ENCODE assay signal across 26 mouse cellular contexts in genomic region chr5:118691710-118692040, GRCm38 (mm10).
A peak's percentile ranks its signal among the peaks of the same experiment; 100 is the strongest.
DNase-seq lines count a peak whose midpoint lies in the region; ATAC-seq and TF ChIP-seq lines count a peak whose summit lies in the region.
"Had no signal": no experiment of that assay in that cellular context is flagged by ENCODE, and none has a peak within 500 bp of the region (broad histone marks: within the 10 kb centered on the region; RNA-seq: fewer than 3 reads in every experiment).

No protein-coding gene starts in this region.

- no peak for ATAC-seq in CD4-positive, CD25-positive, alpha-beta regulatory T cell, adult 4 months
- no peak for ATAC-seq in hindbrain, embryonic 13.5 days (ENCODE audit: low FRiP score)
- no peak for ATAC-seq in hindbrain, embryonic 11.5 days (ENCODE audit: low FRiP score)
- ATAC-seq: hindbrain, embryonic 16.5 days; Patski had no signal

- 0 out of 2 replicates have a peak overlapping the region, but pooled peaks have one; percentile 32 for H3K27ac ChIP-seq in hindbrain, embryonic 13.5 days
- H3K27ac ChIP-seq in hindbrain, embryonic 11.5 days (ENCODE audit: low read depth, low read length): no peak overlapping the region
- peak overlapping the region; percentile 32 for H3K27ac ChIP-seq in small intestine, adult 2 months (ENCODE audit: insufficient read depth, low read depth, low read length)
- H3K27ac ChIP-seq: embryonic facial prominence, embryonic 13.5 days; gastrocnemius, adult 2 months; kidney, embryonic 15.5 days; limb, embryonic 13.5 days; liver, embryonic 15.5 days; neural tube, embryonic 13.5 days had no signal

- H3K4me3 ChIP-seq in hindbrain, embryonic 13.5 days: no peak overlapping the region
- no peak overlapping the region for H3K4me3 ChIP-seq in hindbrain, embryonic 11.5 days (ENCODE audit: low read depth, low read length)
- peak overlapping the region; percentile 29 for H3K4me3 ChIP-seq in small intestine, adult 2 months (ENCODE audit: low read depth, low read length)
- H3K4me3 ChIP-seq: embryonic facial prominence, embryonic 13.5 days; gastrocnemius, adult 2 months; kidney, embryonic 15.5 days; limb, embryonic 13.5 days; liver, embryonic 15.5 days; neural tube, embryonic 13.5 days had no signal

- H3K9ac ChIP-seq in hindbrain, embryonic 13.5 days: no peak overlapping the region
- no peak overlapping the region for H3K9ac ChIP-seq in hindbrain, embryonic 11.5 days (ENCODE audit: low read depth, low read length)
- H3K9ac ChIP-seq: embryonic facial prominence, embryonic 13.5 days; kidney, embryonic 15.5 days; limb, embryonic 13.5 days; liver, embryonic 15.5 days; neural tube, embryonic 13.5 days had no signal

- WGBS in hindbrain, embryonic 13.5 days: 56% methylated on average over 7 of the region's 7 CpGs
- 59% methylated on average over 7 of the region's 7 CpGs for WGBS in hindbrain, embryonic 11.5 days
- 25% methylated on average over 7 of the region's 7 CpGs for WGBS in small intestine, adult 2 months

- no peak overlapping the region for H3K4me2 ChIP-seq in hindbrain, embryonic 13.5 days
- no peak overlapping the region for H3K4me2 ChIP-seq in hindbrain, embryonic 11.5 days (replicated peaks; ENCODE audit: low read depth, low read length)
- H3K4me2 ChIP-seq: embryonic facial prominence, embryonic 13.5 days; heart, embryonic 11.5 days; kidney, embryonic 15.5 days; limb, embryonic 13.5 days; liver, embryonic 15.5 days; midbrain, embryonic 11.5 days; neural tube, embryonic 13.5 days had no signal

- H3K9me3 ChIP-seq in hindbrain, embryonic 13.5 days: no peaks in the 10 kb centered on the region
- no peaks in the 10 kb centered on the region for H3K9me3 ChIP-seq in hindbrain, embryonic 11.5 days (ENCODE audit: control insufficient read depth, low read length)
- H3K9me3 ChIP-seq: embryonic facial prominence, embryonic 13.5 days; kidney, embryonic 15.5 days; limb, embryonic 13.5 days; liver, embryonic 15.5 days; neural tube, embryonic 13.5 days had no signal

- peaks cover 62% of the 10 kb centered on the region for H3K4me1 ChIP-seq in hindbrain, embryonic 13.5 days (replicated peaks)
- 0 out of 2 replicates have a peak, but pooled peaks cover 4% of the 10 kb centered on the region for H3K4me1 ChIP-seq in hindbrain, embryonic 11.5 days (replicated peaks; ENCODE audit: control insufficient read depth, insufficient read depth, low read length)
- H3K4me1 ChIP-seq in small intestine, adult 2 months (ENCODE audit: control insufficient read depth, insufficient read depth, insufficient read length, low read length): peaks cover 50% of the 10 kb centered on the region

- no peaks in the 10 kb centered on the region for H3K36me3 ChIP-seq in hindbrain, embryonic 13.5 days
- no peaks in the 10 kb centered on the region for H3K36me3 ChIP-seq in hindbrain, embryonic 11.5 days (ENCODE audit: control insufficient read depth, insufficient read depth, low read length)
- no peaks in the 10 kb centered on the region for H3K36me3 ChIP-seq in small intestine, adult 2 months (ENCODE audit: control insufficient read depth, insufficient read depth, low read length)
- H3K36me3 ChIP-seq: kidney, embryonic 15.5 days; liver, embryonic 15.5 days; neural tube, embryonic 13.5 days had no signal

- no peak for TF ChIP-seq POLR2A in small intestine, adult 2 months (IDR thresholded peaks at IDR 0.05; ENCODE audit: low read depth, low read length)

- DNase-seq in CD4-positive, CD25-positive, alpha-beta regulatory T cell, adult 2 months (ENCODE audit: low read depth, low spot score): peak; percentile 14
- DNase-seq in hindbrain, embryonic 11.5 days (ENCODE audit: low spot score): no peak
- DNase-seq in thymus, postnatal 4 days: peak; percentile 35
- no peak for DNase-seq in thymus, postnatal 14 days
- DNase-seq in layer of hippocampus, adult 11-12 months (ENCODE audit: low spot score): no peak
- DNase-seq: adrenal gland, postnatal 10 days; cerebellum, adult 11-12 months; cerebellum, adult 9-11 months; gastrocnemius, adult 2 months; gastrocnemius, postnatal 36 days; heart, adult 18-20 months; heart, postnatal 36 days; kidney, adult 18-20 months; lung, postnatal 36 days had no signal

- no peak for TF ChIP-seq CTCF in small intestine, adult 2 months (IDR thresholded peaks at IDR 0.05; ENCODE audit: extremely low read depth, insufficient read length, insufficient replicate concordance, low read depth, low read length)

- no peaks in the 10 kb centered on the region for H3K27me3 ChIP-seq in hindbrain, embryonic 13.5 days
- H3K27me3 ChIP-seq in hindbrain, embryonic 11.5 days (ENCODE audit: control insufficient read depth, insufficient read depth, low read length): no peaks in the 10 kb centered on the region
- no peaks in the 10 kb centered on the region for H3K27me3 ChIP-seq in small intestine, adult 2 months (ENCODE audit: control insufficient read depth, insufficient read depth, low read length)
- H3K27me3 ChIP-seq: embryonic facial prominence, embryonic 13.5 days; kidney, embryonic 15.5 days; limb, embryonic 13.5 days; liver, embryonic 15.5 days; neural tube, embryonic 13.5 days; Patski had no signal

Comparison
In these comparisons a context has a peak if more than half of its experiments do, and no peak if none do; other contexts are left out.
1. DNase-seq: peak in CD4-positive, CD25-positive, alpha-beta regulatory T cell, adult 2 months (single experiment) and thymus, postnatal 4 days (single experiment); none in hindbrain, embryonic 11.5 days (single experiment), thymus, postnatal 14 days (single experiment) and layer of hippocampus, adult 11-12 months (single experiment).